Mouse (Mus musculus) heart, postnatal 25 days (tissue): ENCODE results near the gene Stat5a. TPM values are rescaled to one million over a fixed set of nuclear protein-coding genes. Genes with fewer than 3 reads are reported as not detected.

Experiments used
- DNase-seq: peaks from one replicate; pipeline ENCODE4 v3.0.0; 2022; ENCODE audit warnings: low spot score
- intact Hi-C: fragments of 180-260 bp; cut with DNase I; formaldehyde crosslinking; loops from one replicate; pipeline ENCODE4 v1.15.1; 2025
- total RNA-seq, 2 experiments: library from RNA; stranded (reverse); gene quantifications; 2 replicates each; pipeline ENCODE4 v1.2.3; 2021

Stat5a gene
- total RNA-seq, 2 experiments from 2014 or later: 24.3 to 30.1 TPM

DNA sequence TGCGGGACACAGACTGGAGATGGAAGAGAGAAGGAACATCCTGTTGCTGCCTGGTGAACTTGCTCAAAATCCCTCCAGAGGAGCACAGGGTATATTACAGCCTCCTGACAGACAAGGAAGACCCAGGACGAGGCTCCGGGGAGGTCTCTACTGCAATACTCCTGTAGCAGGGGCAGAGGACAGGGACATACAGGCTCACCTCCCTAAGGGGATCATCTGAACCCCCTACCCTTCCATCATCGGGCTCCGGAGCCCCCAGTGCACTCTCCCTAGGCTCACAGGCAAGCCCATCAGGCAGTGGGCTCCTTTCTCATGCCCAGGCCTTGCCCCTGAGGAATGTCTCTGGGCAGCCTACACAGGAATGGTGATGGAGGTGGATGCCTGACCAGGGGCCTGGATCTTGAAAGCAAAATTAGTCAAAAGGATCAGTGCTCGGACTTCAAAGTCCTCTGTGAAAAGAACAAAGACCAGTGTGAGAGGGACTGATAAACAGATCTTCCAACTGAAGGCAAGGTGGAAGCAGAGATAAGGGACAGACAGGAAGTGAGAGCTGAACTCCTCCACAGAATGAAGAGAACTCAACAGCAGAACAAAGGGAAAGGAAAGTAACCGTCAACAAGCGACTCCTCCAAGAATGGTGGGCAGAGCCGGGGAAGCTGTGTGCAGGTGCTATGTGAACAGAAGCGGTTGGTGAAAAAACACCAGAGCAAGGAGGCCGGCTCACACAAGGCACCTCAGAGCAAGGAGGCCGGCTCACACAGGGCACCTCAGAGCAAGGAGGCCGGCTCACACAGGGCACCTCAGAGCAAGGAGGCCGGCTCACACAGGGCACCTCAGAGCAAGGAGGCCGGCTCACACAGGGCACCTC, 32.3 kb downstream of the Stat5a start:
- intact Hi-C loops: loop anchor here (2.0 kb wide), 1 partner anchor 165 kb away; no protein-coding TSS in a partner anchor
- no peak for DNase-seq

DNA sequence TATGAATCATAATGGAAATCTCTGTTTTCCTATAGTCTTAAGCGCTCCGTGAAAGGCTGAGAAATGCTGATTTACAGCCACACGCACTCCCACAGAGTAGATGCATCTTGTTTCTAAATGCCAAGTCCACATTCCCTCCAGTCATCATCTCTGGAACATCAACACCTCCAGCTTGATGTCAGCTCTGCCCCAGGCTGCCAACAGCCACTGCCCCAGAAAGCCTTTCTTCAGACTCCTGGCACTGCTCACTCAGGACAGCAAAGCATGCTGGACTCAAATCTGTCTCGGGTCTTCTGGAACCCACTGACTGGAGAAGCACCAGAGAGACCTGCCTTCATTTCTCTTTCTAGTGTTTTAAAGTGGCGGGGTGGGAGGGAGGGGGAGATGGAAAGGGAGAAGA, 33.3 kb downstream of the Stat5a start:
- DNase-seq: no peak
- intact Hi-C loops: loop anchor here (2.0 kb wide), 1 partner anchor 164 kb away; no protein-coding TSS in a partner anchor

DNA sequence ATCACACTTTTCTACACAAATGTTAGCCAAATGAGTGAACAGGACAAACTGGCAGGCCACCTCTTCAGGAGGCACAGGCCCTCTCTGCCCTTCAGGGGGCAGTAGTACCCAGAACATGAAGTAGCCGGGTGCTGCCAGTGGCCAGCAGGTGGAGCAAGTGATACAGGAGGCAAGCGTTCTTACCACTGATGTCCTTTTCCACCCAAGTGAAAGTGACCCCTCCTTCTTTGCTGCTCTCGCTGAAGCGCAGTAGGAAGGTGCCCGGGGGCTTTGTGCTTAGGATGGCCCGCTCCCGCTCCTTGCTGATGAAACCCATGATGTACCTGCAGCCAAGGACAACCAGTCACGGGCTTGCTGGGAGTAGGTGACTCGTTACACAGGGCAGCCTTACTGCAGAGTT, 34.3 kb downstream of the Stat5a start:
- intact Hi-C loops: loop anchor here (1.0 to 2.0 kb wide), 2 partner anchors 64 to 163 kb away; no protein-coding TSS in a partner anchor

DNA sequence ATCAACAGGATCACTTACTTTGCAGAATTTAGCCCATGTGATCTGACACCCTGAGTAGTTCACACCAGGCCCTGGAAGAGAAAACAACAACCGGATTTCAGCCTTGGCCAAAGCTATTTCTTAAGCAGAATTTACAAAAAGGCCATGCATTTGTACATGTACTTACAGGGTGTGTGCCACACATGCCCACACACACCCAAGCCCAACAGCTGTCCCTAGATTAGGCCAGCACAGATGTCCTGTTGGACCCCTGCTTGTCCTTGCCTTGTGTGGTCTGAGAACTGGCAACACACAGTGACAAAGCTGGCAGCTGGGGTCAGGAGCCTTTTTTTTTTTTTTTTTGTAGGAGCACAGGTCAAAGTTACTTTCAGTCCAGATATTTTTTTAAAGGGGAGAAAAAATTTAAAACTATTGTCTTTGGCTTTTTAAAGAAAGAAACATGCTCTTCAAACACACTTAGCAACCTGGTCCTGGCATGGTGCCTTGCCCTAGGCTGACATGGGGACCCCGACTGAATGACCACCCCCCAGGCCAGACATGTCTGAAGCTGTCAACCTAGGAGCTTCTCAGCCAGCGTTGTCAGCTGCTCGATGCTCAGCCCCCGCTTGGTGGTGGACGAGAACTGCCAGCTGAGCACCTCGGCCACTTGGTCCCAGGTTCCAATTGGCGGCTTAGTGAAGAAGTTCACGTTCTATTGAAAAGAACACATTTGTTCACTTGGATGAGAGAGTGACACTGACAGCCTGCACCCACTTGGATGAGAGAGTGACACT, 35.2 kb downstream of the Stat5a start:
- intact Hi-C loops: no loop called here
- DNase-seq: no peak

More for the DNA sequence above, 34.3 kb downstream of the Stat5a start:
- DNase-seq: peak; percentile 79

DNA sequence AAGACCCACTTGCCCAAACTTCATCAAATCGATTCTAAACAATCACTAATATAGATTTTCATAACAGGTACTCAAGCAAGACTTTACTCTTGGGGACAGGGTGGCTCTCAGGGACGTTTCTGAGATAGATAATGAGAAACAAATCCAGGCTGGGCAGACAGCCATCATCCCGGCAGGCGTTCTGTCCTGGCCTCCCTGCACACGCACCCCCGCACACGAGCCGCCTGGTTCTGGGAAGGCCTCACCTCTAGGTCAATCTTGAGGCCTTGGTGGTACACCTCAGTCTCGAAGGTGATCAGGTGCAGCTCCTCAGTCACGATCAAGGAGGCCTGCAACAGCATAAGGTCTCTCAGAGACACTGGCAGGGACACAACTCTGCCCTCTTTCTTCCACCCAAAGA, 36.9 kb downstream of the Stat5a start:
- intact Hi-C loops: no loop called here
- no peak for DNase-seq

DNA sequence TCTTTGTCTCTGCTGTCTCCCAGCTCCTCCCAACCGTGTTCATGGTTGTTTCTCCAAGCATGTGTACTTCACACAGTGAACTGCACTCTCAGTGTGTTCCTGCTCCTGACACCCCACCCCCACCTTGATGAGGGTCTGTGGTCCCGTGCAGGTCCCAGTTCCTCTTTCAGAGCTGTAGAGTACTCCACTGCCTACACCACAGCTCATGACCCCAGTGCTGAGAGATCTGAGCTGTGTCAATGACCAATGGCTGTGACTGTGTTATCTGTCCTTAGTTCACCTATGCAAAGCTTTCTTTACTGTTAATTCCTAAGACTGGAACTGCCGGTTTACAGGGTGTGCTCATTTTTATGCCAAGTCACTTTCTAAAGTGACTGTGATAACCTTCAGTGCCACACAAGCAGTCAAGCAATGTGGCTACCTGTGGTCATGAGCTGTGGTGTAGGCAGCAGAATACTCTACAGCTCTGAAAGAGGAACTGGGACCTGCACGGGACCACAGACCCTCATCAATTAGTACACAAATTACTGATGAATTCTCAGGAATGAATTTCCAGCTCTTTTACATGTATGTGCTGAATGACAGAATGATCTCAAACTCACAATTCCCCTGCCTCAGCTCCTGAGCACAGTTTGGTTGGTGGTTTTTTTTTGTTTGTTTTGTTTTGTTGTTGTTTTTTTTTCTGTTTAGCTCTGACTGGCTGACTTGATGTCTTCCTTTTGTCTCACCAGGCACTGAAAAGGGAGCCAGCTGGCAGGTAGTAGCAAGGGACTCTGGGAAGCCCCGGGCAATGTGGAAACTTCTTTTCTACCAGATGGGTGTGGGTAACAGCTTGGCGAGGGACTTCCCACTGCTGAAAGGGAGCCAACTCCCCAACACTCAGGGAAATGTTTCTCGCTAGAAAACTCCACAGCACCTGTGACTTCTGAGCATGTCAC, 38.4 kb downstream of the Stat5a start:
- intact Hi-C loops: no loop called here

DNA sequence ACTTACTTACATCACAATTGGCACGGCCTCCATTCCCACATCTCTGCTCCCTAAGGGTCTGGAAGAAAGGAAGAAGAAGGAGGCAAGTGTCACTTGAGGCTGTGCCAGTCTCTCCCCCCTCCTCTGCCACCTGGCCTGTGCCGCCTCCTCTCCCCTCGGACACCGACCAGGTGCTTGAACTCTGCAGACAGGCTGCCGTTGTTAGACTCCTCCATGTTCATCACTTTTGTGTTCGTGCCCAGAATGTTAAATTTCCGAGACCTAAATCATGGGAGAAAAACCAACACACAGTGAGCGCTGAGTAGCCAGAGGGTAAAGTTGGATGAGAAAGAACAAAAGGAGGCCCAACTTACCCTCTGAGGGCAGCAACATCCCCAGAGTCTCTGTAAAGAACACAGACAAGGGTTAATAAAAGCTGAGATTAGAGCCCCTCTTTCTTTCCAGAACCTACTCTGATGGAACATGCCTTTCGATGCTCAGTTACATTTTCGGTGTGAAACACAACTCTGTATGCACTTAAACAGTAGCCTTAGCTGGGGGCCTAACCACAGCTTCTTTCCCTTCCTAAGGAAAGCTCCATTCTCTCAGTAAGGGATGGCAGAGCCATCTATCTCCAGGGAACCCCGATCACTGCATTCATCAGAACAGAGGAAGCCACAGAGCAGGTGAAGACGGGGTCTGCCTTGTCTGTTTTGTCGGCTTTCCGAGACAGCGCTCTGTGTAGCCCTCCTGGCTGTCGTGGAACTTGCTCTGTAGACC, 39.5 kb downstream of the Stat5a start:
- intact Hi-C loops: no loop called here
- DNase-seq: no peak

More for the DNA sequence above, 38.4 kb downstream of the Stat5a start:
- no peak for DNase-seq

DNA sequence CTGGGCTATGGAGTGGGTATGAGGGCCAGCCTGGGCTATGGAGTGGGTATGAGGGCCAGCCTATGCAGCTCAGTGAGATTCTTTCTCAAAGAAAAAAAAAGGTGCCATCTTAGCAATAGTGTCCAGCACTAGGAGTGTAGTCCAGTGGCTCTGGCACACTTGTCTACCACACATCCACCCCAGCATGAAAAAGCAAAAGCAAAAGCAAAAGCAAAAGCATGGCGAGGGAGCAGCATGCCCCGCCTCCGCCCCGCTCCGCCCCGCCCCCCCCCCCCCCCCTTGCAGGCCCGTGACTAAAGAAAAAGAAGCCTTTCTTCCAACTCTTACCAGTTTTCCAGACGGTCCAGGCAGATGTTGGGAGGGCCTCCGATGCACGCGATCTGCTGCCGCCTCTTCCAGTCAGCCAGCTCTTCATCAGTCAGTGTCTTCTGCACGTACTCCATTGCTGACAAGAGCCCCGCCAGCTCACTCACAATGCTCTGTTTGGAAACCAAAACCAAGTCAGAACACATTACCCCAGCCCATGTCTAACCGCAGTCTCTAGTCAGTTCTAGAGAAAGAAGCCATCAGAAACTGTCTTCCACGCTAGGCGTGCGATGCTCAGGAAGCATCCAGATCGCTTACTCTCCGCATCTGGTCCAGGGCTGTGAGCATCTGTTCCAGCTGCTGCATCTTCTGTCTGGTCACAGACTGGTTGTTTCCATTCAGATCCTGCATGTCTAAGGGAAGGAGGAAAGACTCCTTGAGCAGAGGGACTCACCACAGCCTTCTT, 45.6 kb downstream of the Stat5a start:
- intact Hi-C loops: no loop called here
- DNase-seq: no peak

DNA sequence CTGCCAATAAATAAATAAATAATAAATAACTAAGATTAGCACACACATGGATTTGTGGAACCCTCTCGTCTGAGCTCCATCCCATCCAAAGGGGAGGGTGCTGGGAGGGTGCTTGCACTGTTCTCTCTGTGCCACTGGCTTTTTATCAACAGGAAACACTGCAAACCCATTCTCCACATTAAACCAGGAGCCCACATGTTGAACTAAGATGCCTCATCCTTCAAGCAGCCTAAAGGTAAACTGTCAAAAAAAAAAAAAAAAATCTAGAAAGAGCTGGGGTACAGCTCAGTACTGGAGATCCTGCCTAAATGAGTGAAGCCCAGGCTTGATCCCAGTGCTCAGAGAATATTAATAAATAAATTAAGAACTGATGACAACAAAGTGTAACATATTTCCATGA, 46.8 kb downstream of the Stat5a start:
- DNase-seq: no peak
- intact Hi-C loops: no loop called here

DNA sequence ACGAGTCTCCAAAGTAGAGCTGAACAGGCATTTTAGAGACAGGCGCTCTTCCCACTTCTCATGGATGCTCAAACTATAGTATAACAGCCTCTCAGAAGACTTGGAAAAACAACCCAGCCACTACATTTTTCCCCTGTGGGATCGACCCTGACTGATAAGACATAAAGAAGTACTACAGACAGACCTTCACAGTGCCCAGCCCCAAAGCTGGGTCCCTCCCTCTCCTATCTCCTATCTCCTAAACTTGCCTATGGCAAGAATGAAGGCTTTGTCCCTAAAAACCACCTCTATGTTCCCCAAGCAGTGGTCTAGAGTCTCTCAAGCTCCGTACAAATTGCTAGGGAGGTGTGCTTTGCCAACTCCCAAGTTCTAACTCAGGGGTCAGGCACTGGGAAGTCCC, 47.7 kb downstream of the Stat5a start:
- intact Hi-C loops: no loop called here
- no peak for DNase-seq

DNA sequence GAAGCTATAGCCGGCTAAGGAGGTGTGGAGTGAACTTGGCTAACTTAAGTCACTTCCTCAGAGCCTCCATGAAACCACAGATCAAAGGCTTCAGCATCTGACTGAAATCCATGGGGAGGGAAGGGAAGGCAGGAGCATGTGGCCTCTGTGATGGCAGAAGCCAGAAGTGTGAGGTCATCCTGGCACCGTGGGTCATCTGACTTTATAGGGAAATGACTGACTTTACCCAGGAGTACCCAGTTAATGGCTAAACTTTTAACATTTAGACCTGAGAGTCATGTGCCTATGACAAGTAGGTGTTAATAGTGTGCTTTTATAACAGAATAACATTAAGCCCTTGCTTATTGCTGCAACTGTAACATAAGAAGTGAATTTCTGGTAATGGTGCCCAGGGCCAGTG, 49.0 kb downstream of the Stat5a start:
- intact Hi-C loops: no loop called here
- no peak for DNase-seq

DNA sequence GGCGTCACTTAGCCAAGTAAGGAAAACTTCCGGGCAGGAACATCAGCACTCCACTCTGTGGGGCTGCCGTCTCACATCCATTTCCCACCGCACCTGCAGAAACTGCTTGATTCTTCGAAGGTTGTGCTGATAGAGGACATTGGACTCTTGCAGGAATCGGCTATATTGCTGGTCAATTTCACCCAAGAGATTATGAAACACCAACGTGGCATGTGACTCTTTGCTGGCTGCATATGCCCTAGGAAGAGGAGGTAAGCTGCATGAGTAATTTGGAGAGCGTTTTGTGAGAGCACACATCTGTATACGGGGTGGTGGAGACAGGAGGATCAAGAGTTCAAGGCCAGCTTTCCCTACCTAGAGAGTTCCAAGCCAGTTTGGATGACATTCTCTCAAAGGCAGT, 49.4 kb downstream of the Stat5a start:
- intact Hi-C loops: no loop called here

DNA sequence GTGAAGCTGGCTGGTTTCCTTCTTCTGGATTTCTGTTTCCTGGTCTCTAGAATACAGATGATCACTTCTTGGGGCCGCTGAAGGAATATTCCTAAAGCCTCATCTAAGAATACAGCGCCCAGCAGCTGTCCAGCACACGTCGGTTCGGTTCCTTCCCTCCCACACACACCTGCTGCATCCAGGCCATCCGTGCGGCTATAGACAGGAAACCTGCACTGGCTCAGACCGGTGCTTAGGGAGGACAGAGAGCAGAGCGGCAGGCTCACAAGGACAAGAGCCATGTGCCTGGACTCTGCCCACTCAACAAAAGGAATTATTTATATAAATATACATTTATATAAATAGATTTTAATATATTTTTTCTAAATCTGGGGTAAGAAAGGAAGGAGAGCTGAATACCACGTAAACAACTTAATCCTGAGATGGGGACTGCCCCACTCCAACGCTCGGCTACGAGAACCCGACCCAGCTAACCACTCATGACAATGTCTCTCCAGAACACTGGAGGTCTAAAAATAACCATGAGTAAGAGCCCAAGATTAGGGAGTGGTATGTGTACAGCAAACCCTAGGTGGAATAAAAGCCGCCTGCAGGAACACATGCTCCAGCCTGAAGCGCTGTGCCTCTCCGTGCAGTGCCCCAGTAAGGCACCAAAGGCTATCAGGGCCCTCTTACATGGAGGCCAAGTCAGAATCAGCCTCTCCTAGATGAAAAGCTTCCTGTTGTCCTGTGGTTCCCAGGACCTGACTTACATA, 53.4 kb downstream of the Stat5a start:
- DNase-seq: no peak
- intact Hi-C loops: no loop called here

More for the DNA sequence above, 49.4 kb downstream of the Stat5a start:
- DNase-seq: no peak

DNA sequence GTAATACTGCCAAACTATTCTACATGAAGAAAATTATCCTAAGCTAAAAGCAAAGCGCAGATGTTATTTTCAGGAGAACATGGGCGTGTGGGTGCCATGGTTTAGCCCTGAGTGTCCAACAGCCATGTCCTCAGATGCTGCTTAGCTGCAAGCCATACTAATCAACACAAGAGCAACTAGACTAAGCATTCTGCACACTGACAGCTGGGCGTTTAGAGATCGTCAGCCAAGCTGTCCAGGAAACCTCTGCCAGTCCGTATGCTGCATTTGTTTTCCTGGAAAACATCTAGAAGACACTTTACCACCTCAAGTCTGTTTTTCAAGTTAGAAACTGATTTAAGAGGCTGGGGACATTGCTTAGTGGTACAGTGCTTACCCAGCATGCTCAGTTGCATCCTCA, 55.3 kb downstream of the Stat5a start:
- no peak for DNase-seq
- intact Hi-C loops: no loop called here

DNA sequence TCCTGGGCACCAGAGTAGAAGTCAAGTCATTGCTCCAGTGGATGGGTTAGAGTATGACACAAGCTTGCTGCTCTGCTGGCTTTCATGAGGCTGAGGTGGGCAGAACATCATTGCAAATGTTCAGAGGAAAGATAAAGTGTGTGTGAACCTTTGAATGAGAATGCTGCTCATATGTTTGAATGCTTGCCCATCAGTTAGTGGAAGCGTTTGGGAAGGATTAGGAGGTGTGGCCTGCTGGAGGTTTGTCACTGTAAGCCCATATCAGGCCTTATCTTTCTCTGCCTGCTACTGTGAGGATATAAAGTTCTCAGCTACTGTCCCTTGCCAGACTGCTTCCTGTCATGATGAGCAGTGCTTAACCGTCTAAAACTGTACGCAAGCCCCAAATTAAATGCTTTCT, 55.9 kb downstream of the Stat5a start:
- DNase-seq: no peak
- intact Hi-C loops: no loop called here

DNA sequence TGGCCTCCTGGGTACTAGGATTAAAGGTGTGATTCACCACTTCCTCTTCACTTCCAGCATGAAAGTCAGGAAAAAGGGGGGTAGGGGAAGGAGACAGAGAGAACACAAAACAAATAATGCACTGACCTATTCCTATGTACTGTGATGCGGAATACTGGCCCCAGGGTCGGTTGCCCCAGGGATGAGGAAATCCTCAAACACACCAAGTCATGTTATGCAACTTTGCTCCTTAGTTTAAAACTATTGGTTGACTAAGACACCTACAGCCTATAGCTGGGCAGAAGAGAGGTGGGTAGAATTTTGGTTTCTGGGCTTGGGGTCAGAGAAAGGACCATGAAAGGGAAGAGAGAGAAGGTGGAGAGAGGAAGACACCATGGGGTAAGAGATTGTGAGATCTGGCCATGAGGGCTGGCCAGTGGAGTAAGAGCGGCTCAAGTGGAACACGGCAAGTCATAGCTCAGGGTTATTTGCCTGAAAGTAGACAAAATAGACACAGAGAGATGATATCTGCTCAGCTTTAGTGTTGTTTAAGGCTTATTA, 57.4 kb downstream of the Stat5a start:
- no peak for DNase-seq
- intact Hi-C loops: no loop called here

DNA sequence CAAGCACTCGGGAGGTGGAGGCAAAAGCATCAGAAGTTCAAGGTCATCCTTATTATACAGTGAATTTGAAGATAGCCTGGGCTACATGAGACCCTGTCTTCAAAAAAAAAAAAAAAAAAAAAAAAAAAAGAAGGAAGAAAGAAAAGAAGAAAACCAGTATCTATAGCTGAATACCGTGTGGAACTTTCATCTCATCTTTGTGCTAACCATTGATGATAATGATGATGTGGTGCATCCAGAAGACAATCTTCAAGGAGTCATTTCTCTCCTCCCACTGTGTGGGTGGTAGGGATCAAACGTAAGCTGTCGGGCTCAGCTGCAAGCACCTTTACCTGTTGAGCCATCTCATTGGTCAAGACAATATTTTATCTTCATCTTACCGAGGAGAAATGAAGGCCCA, 58.9 kb downstream of the Stat5a start:
- intact Hi-C loops: no loop called here
- no peak for DNase-seq
